ENCODE assay signal across 12 mouse cellular contexts in the genomic region with DNA sequence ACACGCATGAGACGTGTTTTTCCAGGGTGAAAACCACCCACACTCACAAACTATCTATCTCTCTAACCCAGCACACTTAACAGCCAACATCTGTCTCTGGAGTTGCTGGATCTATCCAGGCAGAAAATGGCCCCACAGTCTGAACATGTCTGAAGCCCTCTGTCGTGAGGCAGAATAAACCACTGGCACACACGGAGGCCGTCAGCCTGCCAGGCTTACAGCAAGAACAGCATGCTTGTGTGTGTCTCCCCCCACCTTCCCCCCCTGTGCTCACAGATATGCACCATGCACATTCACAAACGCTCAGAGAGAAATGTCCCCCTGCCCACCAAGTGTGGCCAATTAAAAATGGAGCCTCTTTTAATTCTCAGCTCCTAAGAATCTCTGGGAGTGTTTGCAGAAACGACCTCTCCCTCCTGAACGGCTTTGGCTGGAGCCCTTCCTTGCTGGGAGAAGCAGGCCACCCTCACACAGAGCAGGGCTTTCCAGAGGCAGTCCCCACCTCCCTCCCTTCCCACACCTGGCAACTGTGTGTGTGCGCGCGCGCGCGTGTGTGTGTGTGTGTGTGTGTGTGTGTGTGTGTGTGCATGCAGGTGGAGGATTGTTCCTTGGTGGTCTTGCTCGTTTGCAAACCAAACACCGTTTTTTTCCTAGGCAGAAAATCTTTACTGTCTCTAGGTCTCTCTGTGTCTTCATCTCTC.
A peak's percentile ranks its signal among the peaks of the same experiment; 100 is the strongest.
DNase-seq lines count a peak whose midpoint lies in the region; ATAC-seq lines count a peak whose summit lies in the region.
"Had no signal": no experiment of that assay in that cellular context is flagged by ENCODE, and none has a peak within 500 bp of the region (broad histone marks: within the 10 kb centered on the region; RNA-seq: fewer than 3 reads in every experiment).

No protein-coding gene starts in this region.

- peaks cover 21% of the 10 kb centered on the region for H3K4me1 ChIP-seq in lung, embryonic 16.5 days (replicated peaks; ENCODE audit: control insufficient read depth, insufficient read depth, low read length)
- peaks cover 7% of the 10 kb centered on the region; the same call in 1 of the 2 replicates for H3K4me1 ChIP-seq in forebrain, embryonic 16.5 days (replicated peaks; ENCODE audit: control insufficient read depth, insufficient read depth, low read length)
- peaks cover 22% of the 10 kb centered on the region for H3K4me1 ChIP-seq in midbrain, embryonic 10.5 days
- peaks cover 17% of the 10 kb centered on the region for H3K4me1 ChIP-seq in stomach, embryonic 16.5 days (ENCODE audit: control insufficient read depth, insufficient read depth, low read length)
- H3K4me1 ChIP-seq: heart, embryonic 13.5 days had no signal

- no peaks in the 10 kb centered on the region for H3K9me3 ChIP-seq in lung, embryonic 16.5 days (ENCODE audit: control insufficient read depth, low read length)
- no peaks in the 10 kb centered on the region for H3K9me3 ChIP-seq in forebrain, embryonic 16.5 days (ENCODE audit: control insufficient read depth, low read length)
- no peaks in the 10 kb centered on the region for H3K9me3 ChIP-seq in midbrain, embryonic 10.5 days (replicated peaks)
- no peaks in the 10 kb centered on the region for H3K9me3 ChIP-seq in stomach, embryonic 16.5 days (replicated peaks; ENCODE audit: control insufficient read depth, low read length)
- H3K9me3 ChIP-seq: heart, embryonic 13.5 days had no signal

- H3K4me2 ChIP-seq in lung, embryonic 16.5 days (ENCODE audit: low read depth, low read length), result no peak overlapping the region
- H3K4me2 ChIP-seq in forebrain, embryonic 16.5 days (ENCODE audit: low read length), result no peak overlapping the region
- 0 out of 2 replicates have a peak overlapping the region, but pooled peaks have one; percentile 15 for H3K4me2 ChIP-seq in stomach, embryonic 16.5 days (ENCODE audit: low read depth, low read length)
- H3K4me2 ChIP-seq: heart, embryonic 13.5 days had no signal

- H3K36me3 ChIP-seq in lung, embryonic 16.5 days (ENCODE audit: control insufficient read depth, insufficient read depth, low read length), result no peaks in the 10 kb centered on the region
- H3K36me3 ChIP-seq in forebrain, embryonic 16.5 days (ENCODE audit: control insufficient read depth, insufficient read depth), result no peaks in the 10 kb centered on the region
- no peaks in the 10 kb centered on the region for H3K36me3 ChIP-seq in midbrain, embryonic 10.5 days
- no peaks in the 10 kb centered on the region for H3K36me3 ChIP-seq in stomach, embryonic 16.5 days (ENCODE audit: control insufficient read depth, insufficient read depth, low read length)
- H3K36me3 ChIP-seq: heart, embryonic 13.5 days had no signal

- no peaks in the 10 kb centered on the region for H3K27me3 ChIP-seq in lung, embryonic 16.5 days (ENCODE audit: control insufficient read depth, insufficient read depth, low read depth, low read length)
- no peaks in the 10 kb centered on the region for H3K27me3 ChIP-seq in forebrain, embryonic 16.5 days (replicated peaks; ENCODE audit: control insufficient read depth, insufficient read depth, low read length)
- H3K27me3 ChIP-seq in midbrain, embryonic 10.5 days (ENCODE audit: low read depth, poor library complexity, severe bottlenecking), result peaks cover 4% of the 10 kb centered on the region; the same call in 1 of the 2 replicates
- H3K27me3 ChIP-seq in stomach, embryonic 16.5 days (ENCODE audit: control insufficient read depth, insufficient read depth, low read length), result no peaks in the 10 kb centered on the region

- DNase-seq in lung, postnatal 25 days (ENCODE audit: low spot score), result no peak
- DNase-seq in midbrain, embryonic 10.5 days (ENCODE audit: low spot score), result no peak
- no peak for DNase-seq in gastrocnemius, postnatal 10 days
- no peak for DNase-seq in adrenal gland, postnatal 25 days
- DNase-seq in urinary bladder, postnatal 25 days (ENCODE audit: low spot score), result no peak
- DNase-seq: cerebellum, adult 2 months; kidney, postnatal 36 days; thymus, postnatal 4 days had no signal

- ATAC-seq in lung, embryonic 16.5 days (ENCODE audit: low read depth), result peak; percentile 54
- peak; percentile 44 for ATAC-seq in forebrain, embryonic 16.5 days
- ATAC-seq in stomach, embryonic 16.5 days (ENCODE audit: insufficient read depth, low FRiP score), result peak; percentile 75

- WGBS in lung, embryonic 16.5 days, result 42% methylated on average over 16 of the region's 16 CpGs
- 35% methylated on average over 16 of the region's 16 CpGs for WGBS in forebrain, embryonic 16.5 days
- WGBS in midbrain, embryonic 10.5 days, result 58% methylated on average over 16 of the region's 16 CpGs
- 25% methylated on average over 16 of the region's 16 CpGs for WGBS in stomach, embryonic 16.5 days

- H3K9ac ChIP-seq in lung, embryonic 16.5 days (ENCODE audit: low read length), result peak overlapping the region; percentile 0; the same call in 1 of the 2 replicates
- H3K9ac ChIP-seq in forebrain, embryonic 16.5 days (replicated peaks; ENCODE audit: low read depth, low read length), result peak overlapping the region; percentile 19; the same call in 1 of the 2 replicates
- peak overlapping the region; percentile 43; the same call in 1 of the 2 replicates for H3K9ac ChIP-seq in stomach, embryonic 16.5 days (ENCODE audit: low read length)
- H3K9ac ChIP-seq: heart, embryonic 13.5 days had no signal

- H3K4me3 ChIP-seq in lung, embryonic 16.5 days (ENCODE audit: low read length), result no peak overlapping the region
- H3K4me3 ChIP-seq in forebrain, embryonic 16.5 days (replicated peaks; ENCODE audit: low read length), result no peak overlapping the region
- H3K4me3 ChIP-seq in midbrain, embryonic 10.5 days, result no peak overlapping the region
- H3K4me3 ChIP-seq in stomach, embryonic 16.5 days (replicated peaks; ENCODE audit: low read length), result no peak overlapping the region
- H3K4me3 ChIP-seq: heart, embryonic 13.5 days had no signal

- peak overlapping the region; percentile 21 for H3K27ac ChIP-seq in lung, embryonic 16.5 days (ENCODE audit: low read length)
- no peak overlapping the region for H3K27ac ChIP-seq in forebrain, embryonic 16.5 days (ENCODE audit: low read length)
- H3K27ac ChIP-seq in midbrain, embryonic 10.5 days (replicated peaks), result peak overlapping the region; percentile 65; the same call in 1 of the 2 replicates
- H3K27ac ChIP-seq in stomach, embryonic 16.5 days (ENCODE audit: low read length), result peak overlapping the region; percentile 79
- H3K27ac ChIP-seq: heart, embryonic 13.5 days had no signal
